Mouse (Mus musculus) layer of hippocampus, adult 9-10 months (tissue): ENCODE data around the gene Etfb.
"Not testable (repeated sequence)": the region's sequence is repeated elsewhere in the genome, so short reads cannot be mapped to it uniquely, and the experiment has no call there.

Experiments used
- DNase-seq: peaks from one replicate; pipeline ENCODE4 v3.0.0; 2022; ENCODE audit warnings: low spot score

The Etfb gene

DNA sequence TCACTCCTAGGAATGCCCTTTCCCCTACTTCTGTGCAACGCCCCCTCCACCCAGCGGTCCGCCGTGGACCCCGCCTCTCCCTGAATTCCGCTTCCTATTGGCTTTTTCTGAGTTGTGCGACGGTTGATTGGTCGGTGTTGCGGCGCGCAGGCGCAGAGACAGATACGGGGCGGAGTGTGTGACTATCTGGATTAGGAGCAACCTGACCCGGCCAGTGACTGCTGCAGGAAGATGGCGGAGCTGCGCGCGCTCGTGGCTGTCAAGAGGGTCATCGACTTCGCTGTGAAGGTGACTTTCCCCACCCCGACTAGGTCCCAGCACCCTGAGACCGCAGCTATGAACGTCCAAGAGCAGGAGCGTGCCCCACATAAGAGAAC is at the start of gene Etfb, which contains the start of gene Gm45233:
TSS of gene Etfb (plus strand) at position 167 of the 377 bp plus-strand sequence.
TSS of gene Gm45233 (plus strand) at position 212 of the 377 bp plus-strand sequence.
- peak; percentile 81 for DNase-seq

DNA sequence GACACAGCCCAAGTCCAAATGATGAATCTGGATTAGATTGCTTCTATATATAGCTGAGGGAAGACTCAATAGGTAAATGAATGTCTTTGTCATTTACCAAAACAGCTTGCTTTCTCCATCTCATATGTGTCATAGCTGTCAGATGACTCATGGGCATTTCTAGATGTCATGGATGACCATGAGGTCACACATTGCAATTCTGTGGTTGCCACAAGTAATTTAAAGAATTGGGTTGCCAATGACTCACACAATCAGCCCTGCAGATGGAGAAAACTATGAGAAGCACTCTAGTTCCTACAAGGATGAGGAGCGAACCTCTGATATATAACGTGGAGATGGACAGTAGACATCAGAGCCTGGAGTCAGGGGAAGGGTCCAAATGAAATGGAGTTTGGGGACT is 44.4 kb upstream of the Etfb start:
- DNase-seq = no peak

DNA sequence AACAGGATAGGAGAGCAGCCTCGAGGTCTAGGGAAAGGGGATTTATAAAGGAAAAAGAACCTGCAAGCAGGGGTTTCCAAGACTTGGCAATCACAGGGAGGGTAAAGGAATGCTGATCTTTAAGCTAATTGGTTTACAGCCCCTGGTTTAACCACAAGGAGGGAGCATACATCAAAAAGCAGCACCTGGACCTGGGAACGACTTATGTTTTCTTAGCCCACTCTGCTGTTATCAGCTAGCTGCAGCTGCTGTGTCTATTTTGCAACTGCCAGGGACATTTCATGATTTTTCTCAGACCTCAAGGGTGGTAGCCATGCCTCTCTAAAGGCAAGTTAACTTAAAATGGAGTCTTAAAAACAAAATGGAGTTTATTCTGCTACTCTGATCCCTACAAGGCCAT is 41.2 kb upstream of the Etfb start:
- DNase-seq = no peak

DNA sequence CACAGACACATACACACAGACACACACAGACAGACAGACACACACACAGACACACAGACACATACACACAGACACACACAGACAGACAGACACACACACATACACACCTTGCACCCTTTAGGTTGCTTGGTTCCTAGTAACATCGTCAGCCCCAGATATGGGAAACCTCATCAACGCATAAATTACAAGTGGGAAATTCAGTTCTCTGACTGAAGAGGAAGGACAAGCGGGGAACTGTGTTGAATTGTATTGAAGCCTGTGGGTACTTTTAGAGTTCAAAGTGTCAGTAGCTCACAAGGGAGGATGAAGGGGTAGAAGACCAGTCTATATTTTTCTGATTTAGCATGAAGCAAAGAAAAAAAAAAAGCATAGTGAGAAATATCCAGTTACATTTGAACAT is 36.3 kb upstream of the Etfb start:
- DNase-seq = no peak

DNA sequence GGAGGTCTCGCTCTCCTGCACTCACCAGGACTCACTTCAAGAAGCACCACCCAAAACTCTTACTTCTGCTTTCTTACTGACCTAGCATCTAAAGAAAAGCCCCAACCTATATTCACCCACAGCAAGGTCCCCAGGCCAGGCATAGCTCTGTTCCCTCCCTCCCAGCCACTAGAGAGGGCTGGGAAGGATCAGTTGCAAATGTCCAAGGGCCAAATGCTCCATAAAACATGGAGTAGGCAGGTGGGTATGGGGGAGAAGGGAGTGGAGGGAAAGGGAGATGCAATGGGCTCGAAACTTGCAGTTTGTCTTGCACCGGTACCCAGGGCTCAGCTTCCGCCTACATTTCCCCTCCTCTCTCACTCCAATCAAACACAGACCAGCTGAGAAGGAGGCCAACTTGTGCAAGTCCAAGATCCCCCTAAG is 35.7 kb upstream of the Etfb start, which contains the start of gene Siglecg:
TSS of gene Siglecg (plus strand) at position 74 of the 423 bp plus-strand sequence.
- DNase-seq = no peak

DNA sequence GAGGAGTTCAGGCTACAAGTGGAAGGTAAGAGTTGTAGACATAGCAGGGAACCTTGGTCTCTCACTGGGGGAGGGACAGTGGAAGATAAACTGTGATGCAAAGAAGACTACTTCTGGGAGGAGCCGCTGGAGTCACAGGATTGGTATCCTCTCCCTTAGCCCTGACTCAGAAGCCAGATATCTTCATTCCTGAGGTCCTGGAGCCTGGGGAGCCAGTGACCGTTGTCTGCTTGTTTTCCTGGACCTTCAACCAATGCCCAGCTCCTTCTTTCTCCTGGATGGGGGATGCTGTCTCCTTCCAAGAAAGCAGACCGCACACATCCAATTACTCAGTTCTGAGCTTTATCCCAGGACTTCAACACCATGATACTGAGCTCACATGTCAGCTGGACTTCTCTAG is 34.8 kb upstream of the Etfb start:
- no peak for DNase-seq

DNA sequence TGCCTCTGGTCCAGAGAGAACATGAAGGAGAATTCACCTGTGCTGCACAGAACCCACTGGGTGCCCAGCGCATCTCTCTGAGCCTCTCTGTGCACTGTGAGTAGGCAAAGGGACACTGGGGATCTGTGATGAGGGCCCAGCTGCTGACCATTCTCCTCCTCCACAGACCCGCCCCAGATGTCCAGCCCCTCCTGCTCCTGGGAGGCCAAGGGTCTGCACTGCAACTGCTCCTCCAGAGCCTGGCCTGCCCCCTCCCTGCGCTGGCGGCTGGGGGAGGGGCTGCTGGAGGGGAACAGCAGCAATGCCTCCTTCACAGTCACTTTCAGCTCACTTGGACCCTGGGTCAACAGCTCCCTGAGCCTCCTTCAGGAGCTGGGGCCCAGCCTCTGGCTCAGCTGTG is 32.2 kb upstream of the Etfb start:
- not testable (repeated sequence) for DNase-seq

DNA sequence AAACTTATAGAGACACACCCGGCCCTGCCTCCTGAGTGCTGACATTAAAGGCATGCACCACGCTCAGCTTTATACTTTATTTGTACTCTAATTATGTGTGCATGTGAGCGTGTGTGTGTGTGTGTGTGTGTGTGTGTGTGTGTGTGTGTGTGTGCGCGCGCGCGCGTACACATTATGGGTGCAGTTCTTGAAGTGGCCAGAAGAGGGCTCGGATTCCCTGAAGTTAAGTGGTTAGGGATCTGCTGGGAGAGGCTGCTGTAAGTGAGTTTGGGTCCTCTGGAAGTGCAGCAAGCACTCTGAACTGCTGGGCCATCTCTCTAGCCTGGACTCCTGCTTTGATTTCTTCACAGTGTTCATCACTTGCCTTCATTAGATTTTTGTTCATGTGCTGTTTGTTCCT is 26.6 kb upstream of the Etfb start:
- no peak for DNase-seq

DNA sequence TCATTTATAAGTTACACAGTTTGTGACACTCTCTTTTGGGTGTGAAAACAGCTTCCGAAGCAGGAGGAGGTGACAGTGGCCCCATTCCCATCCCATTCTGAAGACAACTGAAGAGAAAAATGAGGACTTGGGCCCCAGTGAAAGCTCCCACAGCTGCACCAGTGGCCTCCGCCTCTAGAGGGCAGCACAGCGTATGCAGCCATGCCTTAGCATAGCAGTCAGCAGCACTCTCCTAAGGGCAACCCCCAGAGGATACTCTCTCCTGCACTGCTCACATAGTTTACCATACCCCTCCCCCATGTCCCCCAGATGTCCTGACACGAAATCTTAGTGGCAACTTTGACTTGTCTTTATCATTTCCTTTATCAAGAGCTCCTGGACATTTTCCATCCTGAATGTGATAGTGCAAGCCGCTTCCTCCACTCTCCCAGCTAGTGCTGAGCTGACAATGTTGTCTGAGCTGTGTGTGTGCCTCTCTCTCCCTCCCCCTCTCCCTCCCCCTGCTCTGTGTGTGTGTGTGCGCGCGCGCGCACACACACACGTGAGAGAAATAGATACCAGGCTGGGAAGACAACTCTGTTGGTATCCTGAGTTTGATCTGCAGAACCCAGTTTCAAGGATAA is 20.8 kb upstream of the Etfb start:
- peak; percentile 65 for DNase-seq

DNA sequence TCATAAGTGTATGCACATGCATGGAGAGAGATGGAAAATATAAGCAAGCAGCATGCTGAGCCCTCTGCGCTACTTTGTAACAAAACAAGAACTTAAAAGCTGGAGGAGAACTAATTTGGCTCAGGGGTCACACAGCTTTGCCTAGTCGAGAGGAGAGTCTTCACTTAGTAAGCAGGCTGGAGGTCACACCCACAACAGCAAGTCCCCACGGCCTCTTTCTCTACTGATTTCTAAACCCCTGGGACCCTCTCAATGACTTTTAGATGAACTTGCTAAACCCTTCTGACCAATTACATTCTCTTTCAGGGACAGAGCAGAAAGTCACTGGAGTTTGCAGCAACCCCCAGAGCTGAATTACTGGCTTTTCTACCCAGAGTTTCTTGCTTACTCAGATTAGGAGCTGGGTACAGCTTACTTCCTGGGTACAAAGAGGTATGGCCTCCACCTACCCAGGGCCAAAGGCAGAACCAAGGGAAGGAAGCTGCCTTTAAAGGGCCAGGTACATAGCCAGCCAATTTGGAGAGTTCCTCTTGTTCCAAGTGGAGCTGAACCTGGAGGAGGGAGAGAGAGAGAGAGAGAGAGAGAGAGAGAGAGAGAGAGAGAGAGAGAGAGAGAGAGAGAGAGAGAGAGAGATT is 19.8 kb upstream of the Etfb start:
- DNase-seq = no peak

DNA sequence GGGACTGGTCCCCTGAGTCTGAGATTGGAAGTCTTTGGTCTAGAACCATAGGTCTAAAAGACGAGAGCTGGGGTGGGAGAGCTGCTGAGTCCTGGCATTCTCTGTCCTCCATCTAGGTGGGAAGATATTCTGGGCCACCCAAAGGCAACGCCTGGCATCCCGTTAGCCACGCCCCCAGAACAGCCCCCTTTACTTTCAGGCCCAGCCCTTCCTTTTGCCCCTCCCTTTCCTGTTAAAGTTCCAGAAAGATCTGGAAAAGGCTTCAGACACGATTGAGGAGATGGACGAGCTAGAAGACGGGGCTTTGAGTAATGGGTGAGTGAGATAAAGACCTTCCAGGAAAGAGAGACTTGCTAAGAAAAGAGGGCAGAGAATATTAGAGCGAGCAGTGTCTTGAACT is 16.5 kb upstream of the Etfb start, which contains the start of gene Lim2:
TSS of gene Lim2 (plus strand) at position 265 of the 400 bp plus-strand sequence.
- DNase-seq = no peak

DNA sequence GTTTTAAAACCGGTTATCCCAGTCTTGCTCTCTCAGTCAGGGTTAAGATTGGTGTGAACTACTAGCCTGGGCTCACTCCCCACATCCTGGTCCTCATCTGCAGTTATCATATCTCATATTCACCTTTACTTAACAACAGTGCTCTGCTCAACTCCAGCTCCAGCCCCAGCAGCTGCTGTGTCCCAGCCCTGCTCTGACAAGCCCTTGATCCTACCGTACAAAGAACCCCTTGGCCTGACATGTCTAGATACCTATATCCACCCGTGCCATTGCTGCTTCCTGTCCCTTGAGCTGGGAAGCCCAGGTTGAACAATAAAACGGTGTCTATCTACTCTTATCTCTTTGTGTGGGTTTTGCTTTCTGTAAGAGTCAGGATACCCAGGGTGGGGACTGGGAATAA is 14.4 kb upstream of the Etfb start:
- no peak for DNase-seq

DNA sequence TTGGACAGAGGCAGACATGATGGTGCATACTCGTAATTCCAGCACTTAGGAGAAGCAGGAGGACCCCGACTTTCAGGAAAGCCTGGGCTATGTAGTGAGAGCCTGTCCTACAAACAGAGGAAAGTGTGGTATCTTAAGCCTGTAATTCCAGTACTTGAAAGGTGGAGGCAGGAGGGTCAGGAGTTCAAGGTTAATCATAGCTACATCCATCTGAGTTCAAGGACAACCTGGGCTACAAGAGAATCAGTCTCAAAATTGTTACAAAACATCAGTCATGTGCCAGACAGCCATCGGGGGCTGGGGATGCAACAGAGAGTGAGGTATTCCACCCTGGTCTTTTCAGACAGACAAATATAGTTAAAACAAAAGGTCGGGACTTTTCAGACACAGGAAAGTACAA is 11.0 kb upstream of the Etfb start:
- DNase-seq = no peak

DNA sequence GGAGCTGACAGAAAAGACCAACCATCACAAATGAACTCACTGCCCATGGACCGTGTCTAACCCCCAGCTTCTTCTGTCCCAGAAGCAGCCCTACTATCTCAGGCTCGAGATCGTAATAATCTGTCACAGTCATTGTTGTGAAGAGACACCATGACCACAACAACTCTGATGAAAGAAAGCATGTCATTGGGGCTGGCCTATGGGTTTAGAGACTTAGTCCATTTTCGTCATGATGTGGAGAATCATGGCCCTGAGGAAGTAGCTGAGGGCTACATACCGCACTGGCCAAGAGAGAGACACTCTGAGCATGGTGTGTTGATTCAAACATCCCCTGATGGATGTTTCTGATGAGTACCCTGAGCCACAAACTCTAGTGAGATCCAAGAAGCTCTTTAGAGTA is 9.2 kb upstream of the Etfb start:
- no peak for DNase-seq

DNA sequence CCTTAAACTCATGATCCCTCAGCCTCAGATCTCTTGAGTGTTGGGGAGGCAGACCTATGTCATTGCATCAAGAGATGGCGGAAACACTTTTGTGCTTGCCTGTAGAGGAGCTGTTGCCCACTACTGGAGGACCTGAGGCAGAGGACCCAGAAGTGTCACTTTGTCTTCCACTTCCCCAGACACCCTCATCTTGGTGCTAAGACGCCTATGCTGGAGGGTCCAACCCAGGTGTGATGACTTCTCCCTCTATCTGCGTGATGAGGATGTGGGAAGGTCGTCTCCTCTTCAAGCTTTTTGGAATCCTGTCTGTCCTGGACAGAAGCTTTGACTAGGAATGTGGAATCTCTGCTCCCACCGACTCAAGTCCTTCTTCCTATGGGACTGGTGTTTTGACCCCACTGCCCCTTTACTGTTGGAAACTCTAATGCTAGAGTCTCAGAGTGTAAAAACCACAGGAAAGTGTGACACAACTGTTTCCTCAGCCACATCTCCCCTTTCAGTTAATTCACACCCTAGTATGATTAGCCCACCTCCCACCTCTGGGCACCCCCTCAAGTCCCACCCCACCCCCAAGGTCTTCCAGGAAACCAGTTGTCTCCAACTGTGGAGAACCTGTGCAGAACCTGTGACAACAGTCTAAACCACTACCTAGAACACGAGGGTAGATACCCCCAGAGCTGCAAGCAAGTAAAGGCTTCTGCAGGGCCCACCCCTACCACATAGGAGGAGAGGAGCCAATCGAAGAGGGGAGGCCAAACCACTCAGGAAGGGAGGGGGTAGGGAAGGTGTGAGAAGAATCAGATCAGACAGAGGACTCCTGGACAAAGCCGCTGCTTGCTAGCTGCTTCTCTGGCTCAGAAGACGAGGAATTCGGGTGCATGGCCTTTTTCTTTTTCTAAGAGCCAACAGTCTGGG is 7.3 kb upstream of the Etfb start, which contains the start of gene Nkg7:
TSS of gene Nkg7 (plus strand) at position 733 of the 915 bp plus-strand sequence.
- no peak for DNase-seq

DNA sequence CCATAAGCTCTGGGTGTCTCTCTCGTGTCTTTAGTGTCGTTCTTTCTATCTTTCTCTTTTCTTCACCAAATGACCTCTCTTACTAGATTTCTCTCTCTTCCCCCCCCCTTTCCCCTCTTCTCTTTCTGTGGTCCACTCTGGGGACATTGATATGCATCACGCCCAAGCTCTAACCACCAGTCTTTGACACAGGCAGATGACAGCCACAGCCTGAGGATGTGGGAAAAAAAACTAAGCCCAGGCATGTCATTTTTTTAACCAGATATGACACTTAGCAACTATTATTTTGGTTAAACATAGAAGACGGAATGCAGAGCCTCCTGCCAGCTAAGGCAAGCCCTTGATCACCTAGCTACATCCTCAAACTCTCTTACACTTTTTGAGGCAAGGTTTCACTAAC is 5.3 kb upstream of the Etfb start:
- no peak for DNase-seq

DNA sequence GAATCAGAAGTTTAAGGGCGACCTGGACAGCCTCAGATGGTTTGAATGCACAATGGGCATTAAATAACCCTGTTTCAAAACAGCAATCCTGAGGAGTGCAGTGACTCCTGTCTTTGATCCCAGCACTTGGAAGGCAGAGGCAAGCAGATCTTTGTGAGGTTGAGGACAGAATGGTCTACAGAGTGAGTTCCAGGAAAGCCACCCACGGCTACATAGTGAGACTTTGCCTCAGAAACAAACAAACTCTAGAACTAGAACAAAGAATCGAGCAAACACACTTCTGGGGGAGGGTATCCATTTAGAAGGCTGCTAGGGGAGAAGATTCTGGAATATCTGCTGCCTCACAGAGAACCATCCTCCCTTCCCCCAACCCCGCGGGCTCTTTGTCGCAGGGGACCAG is 3.4 kb upstream of the Etfb start, which contains the start of gene Cldnd2:
TSS of gene Cldnd2 (plus strand) at position 301 of the 400 bp plus-strand sequence.
- DNase-seq = no peak

DNA sequence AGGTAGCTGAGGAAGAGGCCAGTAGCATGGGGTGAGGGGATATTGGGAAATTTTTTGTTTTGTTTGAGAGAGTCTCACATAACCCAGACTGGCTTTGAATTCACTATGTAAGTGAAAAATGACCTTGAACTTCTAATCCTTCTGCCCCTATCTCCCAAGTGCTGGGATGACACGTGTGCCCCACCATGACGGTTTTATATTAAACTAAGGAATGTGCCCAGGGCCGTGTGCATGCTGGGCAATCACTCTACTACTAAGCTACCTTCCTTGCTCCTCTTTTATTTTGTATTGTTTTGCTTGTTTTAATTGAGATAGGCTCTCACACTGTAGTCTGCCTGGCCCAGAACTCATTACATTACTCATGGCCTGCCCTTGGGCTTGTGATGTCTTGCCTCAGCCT is 2.8 kb upstream of the Etfb start:
- no peak for DNase-seq

DNA sequence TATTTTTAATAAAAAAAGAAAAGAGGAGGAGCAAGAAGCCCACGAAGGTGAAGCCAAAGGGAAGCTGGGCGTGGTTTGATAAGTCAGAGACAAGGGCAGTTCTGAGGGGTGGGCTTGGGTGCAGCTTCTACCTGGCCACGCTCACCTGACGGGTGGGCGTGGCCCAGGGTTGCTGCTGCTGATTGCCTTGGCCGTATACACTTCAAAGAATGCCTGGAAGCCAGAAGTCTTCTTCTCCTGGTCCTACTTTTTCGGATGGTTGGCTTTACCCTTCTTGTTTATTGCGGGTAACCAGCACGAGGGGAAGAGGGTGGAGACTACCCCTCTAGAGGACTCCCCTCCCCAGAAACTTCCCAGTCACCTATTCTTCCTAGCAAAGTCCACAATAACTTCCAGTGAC is 1.2 kb upstream of the Etfb start:
- DNase-seq = no peak

DNA sequence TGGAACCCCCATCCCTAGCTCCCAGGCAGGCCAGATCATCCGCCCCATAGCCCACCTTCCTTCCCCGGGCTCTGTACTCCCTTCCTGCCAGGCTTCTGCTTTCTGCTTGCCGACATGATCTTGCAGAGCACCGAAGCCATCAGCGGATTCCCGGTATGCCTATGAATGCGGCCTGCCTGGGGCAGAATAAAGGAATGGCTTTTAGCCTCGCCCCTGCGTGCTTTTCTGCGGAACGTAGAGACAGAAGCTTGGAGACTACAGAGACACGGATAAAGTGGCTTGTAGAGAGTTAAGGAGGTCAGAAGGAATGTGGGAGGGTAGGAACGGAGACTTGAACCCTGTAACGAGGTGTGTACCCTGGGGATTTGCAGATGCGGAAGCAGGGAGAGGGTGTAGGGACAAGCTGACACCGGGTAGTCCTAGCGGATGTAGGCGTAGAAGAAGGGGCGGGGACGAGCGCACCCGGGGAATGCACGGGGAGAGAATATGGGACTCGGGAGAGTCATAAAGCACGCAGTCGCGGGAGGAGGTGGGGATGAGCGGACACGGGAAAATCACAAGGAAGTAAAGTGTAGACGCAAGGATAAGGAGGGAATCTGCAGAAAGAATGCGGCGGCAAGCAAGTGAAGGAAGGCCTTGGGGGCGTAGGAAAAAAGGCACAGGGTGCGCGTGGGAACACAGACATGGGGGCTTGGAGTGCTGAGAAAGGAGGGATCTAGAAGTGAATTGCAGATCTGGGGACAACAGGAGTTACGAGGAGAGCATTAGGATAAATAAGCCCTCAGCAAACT is 562 bp upstream of the Etfb start:
- peak; percentile 27 for DNase-seq

DNA sequence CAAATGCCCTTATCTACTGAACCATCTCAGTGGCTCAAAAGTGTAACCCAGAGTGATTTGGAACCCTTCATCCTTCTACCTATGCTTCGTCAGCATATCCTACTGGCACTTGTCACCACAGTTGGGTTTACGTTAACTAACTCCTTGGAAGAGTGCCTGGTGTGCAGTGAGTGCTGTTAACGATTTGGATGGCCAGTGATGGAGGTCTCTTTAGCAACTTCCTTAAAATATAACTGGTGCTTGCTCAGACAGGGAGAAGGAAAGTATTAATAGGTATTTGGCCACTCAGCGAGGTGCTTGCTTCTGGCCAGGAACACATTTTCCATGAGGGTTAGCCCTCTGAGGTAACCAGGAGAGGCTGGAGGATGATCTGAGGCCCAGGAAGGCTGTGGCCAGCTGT is 3.9 kb downstream of the Etfb start:
- no peak for DNase-seq

DNA sequence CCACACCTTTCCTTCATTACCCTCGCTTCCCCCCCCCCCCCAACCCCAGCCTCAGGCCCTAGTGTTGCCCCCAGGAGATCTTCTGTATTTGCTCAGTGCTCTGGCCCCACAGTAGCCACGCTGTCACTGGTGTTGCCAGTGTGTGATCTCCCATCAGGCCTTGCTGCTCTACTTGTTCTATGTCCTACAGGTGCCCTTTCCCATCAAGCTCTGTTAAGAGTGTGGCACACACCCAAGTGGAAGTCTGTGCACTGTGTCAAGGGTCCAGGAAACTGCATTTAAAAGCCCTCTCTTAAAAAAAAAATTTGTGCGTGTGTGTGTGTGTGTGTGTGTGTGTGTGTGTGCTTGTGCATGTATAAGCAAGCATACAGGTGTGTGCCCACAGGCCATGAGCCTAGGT is 4.4 kb downstream of the Etfb start:
- no peak for DNase-seq
